Mouse (Mus musculus) T-helper 2 cell (primary cell): ENCODE data around the gene Cplx3.

Experiments
- in situ Hi-C: fragments of 300-600 bp; cut with MboI, MseI; formaldehyde crosslinking; loops from one replicate; pipeline ENCODE4 v1.15.1; 2025; ENCODE audit warnings: high pct_unique_total_duplicates

Cplx3 gene

GRCm38 (mm10) chr9:57638651-57639459 lies 32.8 kb upstream of the Cplx3 start:
- in situ Hi-C loops: no loop called here

- in situ Hi-C loops: no loop called here
Observed at GRCm38 (mm10) chr9:57637741-57638322, 31.8 kb upstream of the Cplx3 start.

- in situ Hi-C loops: no loop called here
Observed at GRCm38 (mm10) chr9:57637272-57637671, 31.2 kb upstream of the Cplx3 start.

- in situ Hi-C loops: no loop called here
Observed at GRCm38 (mm10) chr9:57633481-57634024, 27.5 kb upstream of the Cplx3 start.

GRCm38 (mm10) chr9:57629118-57629874 lies 23.2 kb upstream of the Cplx3 start:
- in situ Hi-C loops: no loop called here

- in situ Hi-C loops: no loop called here
Observed at GRCm38 (mm10) chr9:57628717-57629116, 22.6 kb upstream of the Cplx3 start.

GRCm38 (mm10) chr9:57627892-57628291 lies 21.8 kb upstream of the Cplx3 start:
- in situ Hi-C loops: no loop called here

- in situ Hi-C loops: no loop called here
Observed at GRCm38 (mm10) chr9:57627191-57627590, 21.1 kb upstream of the Cplx3 start.

- in situ Hi-C loops: no loop called here
Observed at GRCm38 (mm10) chr9:57625674-57626500, 19.8 kb upstream of the Cplx3 start.

GRCm38 (mm10) chr9:57624295-57624694 lies 18.2 kb upstream of the Cplx3 start:
- in situ Hi-C loops: loop anchor here (5.0 kb wide), 1 partner anchor 33 kb away; no protein-coding TSS in a partner anchor

GRCm38 (mm10) chr9:57620674-57621073 lies 14.6 kb upstream of the Cplx3 start, which contains the start of gene Lman1l:
Lman1l (minus strand) TSS chr9:57620774.
- in situ Hi-C loops: loop anchor here (5.0 kb wide), 1 partner anchor 37 kb away; no protein-coding TSS in a partner anchor

GRCm38 (mm10) chr9:57618854-57619253 lies 12.8 kb upstream of the Cplx3 start:
- in situ Hi-C loops: loop anchor here (5.0 kb wide), 1 partner anchor 42 kb away; no protein-coding TSS in a partner anchor

- in situ Hi-C loops: loop anchor here (5.0 kb wide), 1 partner anchor 40 kb away; no protein-coding TSS in a partner anchor
Observed at GRCm38 (mm10) chr9:57617556-57618169, 11.6 kb upstream of the Cplx3 start.

GRCm38 (mm10) chr9:57614786-57615185 lies 8.7 kb upstream of the Cplx3 start:
- in situ Hi-C loops: loop anchor here (5.0 kb wide), 1 partner anchor 37 kb away; no protein-coding TSS in a partner anchor

GRCm38 (mm10) chr9:57613975-57614374 lies 7.9 kb upstream of the Cplx3 start:
- in situ Hi-C loops: no loop called here

- in situ Hi-C loops: no loop called here
Observed at GRCm38 (mm10) chr9:57612587-57612986, 6.5 kb upstream of the Cplx3 start.

GRCm38 (mm10) chr9:57610359-57610826 lies 4.3 kb upstream of the Cplx3 start:
- in situ Hi-C loops: no loop called here

- in situ Hi-C loops: no loop called here
Observed at GRCm38 (mm10) chr9:57609803-57610202, 3.7 kb upstream of the Cplx3 start.

- in situ Hi-C loops: no loop called here
Observed at GRCm38 (mm10) chr9:57605503-57605902, 578 bp downstream of the Cplx3 start.

- in situ Hi-C loops: no loop called here
Observed at GRCm38 (mm10) chr9:57604875-57605274, 1.2 kb downstream of the Cplx3 start.
